Mouse (Mus musculus): Measurements from ENCODE around the gene Sec22b. TPM values are rescaled to one million over a fixed set of nuclear protein-coding genes. Genes with fewer than 3 reads are reported as not detected.

Sec22b gene
- polyA plus RNA-seq, 1 experiment from 2014 or later: 146 TPM

DNA sequence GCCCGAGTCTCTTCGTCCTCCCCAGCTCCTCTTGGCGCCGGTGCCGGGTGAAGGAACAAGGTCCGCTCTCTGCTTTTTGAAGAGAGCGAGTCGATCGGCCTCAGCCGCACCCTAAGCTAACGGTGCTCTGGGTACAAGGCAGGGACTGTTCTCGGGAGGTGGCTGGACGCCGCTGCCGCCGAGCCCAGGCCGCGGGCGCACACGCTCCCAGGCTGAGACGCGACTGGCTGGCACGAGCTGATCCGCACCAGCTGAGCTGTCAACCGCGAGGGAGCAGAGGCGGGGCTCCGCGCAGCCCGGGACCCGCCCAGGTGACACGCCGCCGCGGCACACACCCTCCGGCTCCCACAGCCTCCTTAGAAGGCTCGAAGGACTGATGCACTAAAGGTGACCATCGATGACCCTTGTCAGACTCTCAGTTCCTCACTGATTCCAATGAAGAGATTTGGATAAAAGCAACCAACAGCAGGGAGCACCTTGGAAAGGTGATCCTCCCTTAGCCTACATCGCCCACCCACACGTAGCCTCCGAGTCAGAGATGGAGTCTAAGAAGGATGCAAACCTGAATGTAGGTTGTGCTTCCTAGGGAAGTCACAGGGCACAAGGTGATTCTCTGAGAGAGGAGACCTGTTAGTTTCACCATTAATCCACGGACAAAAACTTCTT lies 32.8 kb upstream of the Sec22b start:
- peaks cover 10% of the 10 kb centered on the region for H3K4me1 ChIP-seq (ENCODE audit: control insufficient read depth, insufficient read depth, low read length)
- no peaks in the 10 kb centered on the region for H3K9me3 ChIP-seq (replicated peaks; ENCODE audit: control insufficient read depth, low read length)
- H3K27ac ChIP-seq (ENCODE audit: low read depth, low read length): peak overlapping the region; percentile 88
- H3K9ac ChIP-seq (ENCODE audit: low read depth, low read length): peak overlapping the region; percentile 82
- WGBS (ENCODE audit: insufficient replicate concordance): 2% methylated on average over 42 of the region's 42 CpGs
- H3K27me3 ChIP-seq (ENCODE audit: control insufficient read depth, insufficient read depth, low read length): no peaks in the 10 kb centered on the region
- peak overlapping the region; percentile 78 for H3K4me3 ChIP-seq (ENCODE audit: low read depth, low read length)
- no peaks in the 10 kb centered on the region for H3K36me3 ChIP-seq (ENCODE audit: control insufficient read depth, insufficient read depth, low read length)
- H3K4me2 ChIP-seq: peak overlapping the region; percentile 85
- ATAC-seq (replicated peaks; ENCODE audit: insufficient number of reproducible peaks, low FRiP score, low TSS enrichment): peak; percentile 85

DNA sequence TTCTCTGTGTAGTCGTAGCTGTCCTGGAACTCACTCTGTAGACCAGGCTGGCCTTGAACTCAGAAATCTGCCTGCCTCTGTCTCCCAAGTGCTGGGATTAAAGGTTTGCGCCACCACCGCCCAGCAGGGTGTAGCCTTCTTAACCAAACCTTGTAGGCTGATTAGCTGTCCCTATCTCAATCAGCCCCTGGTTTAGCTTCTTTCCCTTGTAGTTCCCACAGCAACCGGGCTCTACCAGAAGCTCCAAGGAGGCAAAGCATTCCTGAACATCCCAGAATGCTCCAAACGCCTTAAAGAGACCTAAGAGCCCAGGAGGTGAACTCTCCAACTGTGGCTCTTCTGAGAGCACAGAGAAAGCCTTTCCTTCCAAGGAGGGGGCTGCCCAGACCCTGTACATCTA lies 32.3 kb upstream of the Sec22b start:
- H3K9me3 ChIP-seq (replicated peaks; ENCODE audit: control insufficient read depth, low read length): no peaks in the 10 kb centered on the region

DNA sequence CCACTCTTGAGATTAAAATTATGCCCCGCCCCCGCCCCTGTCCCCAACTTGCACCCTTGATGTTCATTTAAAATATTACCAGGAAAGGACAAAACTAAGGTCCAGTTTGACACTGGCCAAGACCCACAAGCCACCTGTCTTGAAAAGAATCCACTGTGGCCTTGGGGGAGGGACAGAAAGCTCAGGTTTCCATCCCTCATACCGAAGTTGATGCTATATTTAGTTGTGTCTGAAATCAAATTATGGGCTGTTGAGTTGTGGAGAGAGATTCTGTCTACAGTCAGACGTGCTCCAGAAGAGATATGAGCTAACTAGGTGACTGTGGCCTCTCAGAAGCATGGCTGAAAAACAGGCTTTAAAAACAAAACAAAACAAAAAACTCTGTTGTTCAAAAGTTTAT lies 31.3 kb upstream of the Sec22b start:
- Histone ChIP-seq H3K36me3 (ENCODE audit: control insufficient read depth, insufficient read depth, low read length) (no peaks in the 10 kb centered on the region), H3K4me3 (ENCODE audit: low read depth, low read length) (no peak overlapping the region), H3K4me1 (ENCODE audit: control insufficient read depth, insufficient read depth, low read length) (peaks cover 10% of the 10 kb centered on the region), H3K9ac (ENCODE audit: low read depth, low read length) (no peak overlapping the region), H3K27me3 (ENCODE audit: control insufficient read depth, insufficient read depth, low read length) (no peaks in the 10 kb centered on the region), H3K27ac (ENCODE audit: low read depth, low read length) (peak overlapping the region; percentile 88), H3K4me2 (peak overlapping the region; percentile 40), H3K9me3 (replicated peaks; ENCODE audit: control insufficient read depth, low read length) (no peaks in the 10 kb centered on the region)
- WGBS (ENCODE audit: insufficient replicate concordance): 37% methylated on average over 4 of the region's 4 CpGs
- 0 out of 2 replicates have a peak, but pooled peaks have one; percentile 32 for ATAC-seq (replicated peaks; ENCODE audit: insufficient number of reproducible peaks, low FRiP score, low TSS enrichment)

More for the DNA sequence above, 32.3 kb upstream of the Sec22b start:
- peak overlapping the region; percentile 88 for H3K27ac ChIP-seq (ENCODE audit: low read depth, low read length)
- no peak for ATAC-seq (replicated peaks; ENCODE audit: insufficient number of reproducible peaks, low FRiP score, low TSS enrichment)
- no peaks in the 10 kb centered on the region for H3K27me3 ChIP-seq (ENCODE audit: control insufficient read depth, insufficient read depth, low read length)
- peaks cover 10% of the 10 kb centered on the region for H3K4me1 ChIP-seq (ENCODE audit: control insufficient read depth, insufficient read depth, low read length)
- H3K36me3 ChIP-seq (ENCODE audit: control insufficient read depth, insufficient read depth, low read length): no peaks in the 10 kb centered on the region
- 32% methylated on average over 5 of the region's 5 CpGs for WGBS (ENCODE audit: insufficient replicate concordance)
- no peak overlapping the region for H3K4me2 ChIP-seq
- no peak overlapping the region; the same call in 1 of the 2 replicates for H3K9ac ChIP-seq (ENCODE audit: low read depth, low read length)
- no peak overlapping the region for H3K4me3 ChIP-seq (ENCODE audit: low read depth, low read length)

DNA sequence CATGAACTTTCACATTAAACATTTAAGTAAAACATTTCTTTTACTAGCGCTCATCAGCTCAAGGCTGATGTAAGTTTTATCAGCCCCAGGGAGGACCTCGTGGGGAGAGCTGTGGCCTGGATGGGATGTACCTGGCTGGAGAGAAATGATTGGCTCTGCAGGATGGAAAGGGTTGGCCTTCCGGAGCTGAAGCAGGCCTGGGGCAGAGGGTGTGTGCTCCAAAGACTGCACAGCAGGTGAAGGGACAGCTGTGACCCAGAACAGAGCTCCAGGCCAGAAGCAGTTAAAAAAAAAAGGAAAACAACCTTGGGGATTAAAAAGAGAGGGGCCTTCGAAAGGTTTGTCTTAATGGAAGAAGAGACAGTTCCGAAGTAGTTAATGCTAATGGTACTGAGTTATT lies 26.2 kb upstream of the Sec22b start:
- Histone ChIP-seq H3K27me3 (ENCODE audit: control insufficient read depth, insufficient read depth, low read length) (no peaks in the 10 kb centered on the region), H3K4me1 (ENCODE audit: control insufficient read depth, insufficient read depth, low read length) (peaks cover 2% of the 10 kb centered on the region; the same call in 1 of the 2 replicates), H3K9ac (ENCODE audit: low read depth, low read length) (no peak overlapping the region), H3K4me2 (peak overlapping the region; percentile 12; the same call in 1 of the 2 replicates), H3K36me3 (ENCODE audit: control insufficient read depth, insufficient read depth, low read length) (no peaks in the 10 kb centered on the region), H3K27ac (ENCODE audit: low read depth, low read length) (no peak overlapping the region), H3K9me3 (replicated peaks; ENCODE audit: control insufficient read depth, low read length) (no peaks in the 10 kb centered on the region), H3K4me3 (ENCODE audit: low read depth, low read length) (no peak overlapping the region)
- 25% methylated on average over 5 of the region's 5 CpGs for WGBS (ENCODE audit: insufficient replicate concordance)
- no peak for ATAC-seq (replicated peaks; ENCODE audit: insufficient number of reproducible peaks, low FRiP score, low TSS enrichment)

DNA sequence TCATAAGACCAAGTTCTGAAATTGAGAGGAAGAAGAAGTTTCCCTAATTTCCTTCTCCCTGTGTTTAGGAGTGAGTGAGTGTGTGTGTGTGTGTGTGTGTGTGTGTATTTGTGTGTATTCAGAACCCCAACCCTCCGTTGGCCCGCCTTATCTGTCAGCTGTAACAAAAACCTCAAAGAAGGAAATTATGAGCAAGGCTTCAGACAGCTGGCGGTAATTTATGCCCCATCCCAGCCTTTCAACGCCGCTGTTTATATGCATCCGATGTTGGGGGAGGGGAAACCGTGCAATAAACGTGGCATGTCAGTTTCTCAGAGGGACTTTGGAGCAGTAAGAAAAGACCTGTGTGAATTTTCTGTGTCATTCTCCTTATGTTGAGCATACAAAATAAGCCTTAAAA lies 24.7 kb upstream of the Sec22b start:
- no peak for ATAC-seq (replicated peaks; ENCODE audit: insufficient number of reproducible peaks, low FRiP score, low TSS enrichment)
- no peaks in the 10 kb centered on the region for H3K27me3 ChIP-seq (ENCODE audit: control insufficient read depth, insufficient read depth, low read length)
- H3K9ac ChIP-seq (ENCODE audit: low read depth, low read length): no peak overlapping the region
- H3K4me3 ChIP-seq (ENCODE audit: low read depth, low read length): no peak overlapping the region
- WGBS (ENCODE audit: insufficient replicate concordance): 55% methylated on average over 8 of the region's 8 CpGs
- H3K4me1 ChIP-seq (ENCODE audit: control insufficient read depth, insufficient read depth, low read length): no peaks in the 10 kb centered on the region
- H3K36me3 ChIP-seq (ENCODE audit: control insufficient read depth, insufficient read depth, low read length): no peaks in the 10 kb centered on the region
- no peak overlapping the region for H3K4me2 ChIP-seq
- no peaks in the 10 kb centered on the region for H3K9me3 ChIP-seq (replicated peaks; ENCODE audit: control insufficient read depth, low read length)
- no peak overlapping the region for H3K27ac ChIP-seq (ENCODE audit: low read depth, low read length)

DNA sequence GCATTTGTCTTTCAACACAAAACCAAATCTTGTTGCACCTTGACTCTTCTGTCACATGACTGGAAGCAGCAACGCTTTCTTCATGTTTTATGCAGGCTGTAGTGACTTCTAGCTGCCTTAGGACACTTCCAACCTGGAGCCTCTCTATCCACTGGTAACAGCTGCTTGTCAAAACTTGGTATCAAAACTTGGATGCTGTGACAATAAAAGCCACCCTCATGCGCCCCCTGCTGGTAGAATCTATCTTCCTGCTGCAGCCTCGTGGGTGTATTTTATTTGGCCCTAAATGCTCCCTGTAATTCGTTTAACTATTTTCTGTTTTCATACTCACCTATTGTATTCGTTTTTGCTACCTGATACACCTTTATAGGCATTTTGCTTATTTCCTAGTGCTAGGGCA lies 21.8 kb upstream of the Sec22b start:
- ATAC-seq (replicated peaks; ENCODE audit: insufficient number of reproducible peaks, low FRiP score, low TSS enrichment): no peak
- H3K27me3 ChIP-seq (ENCODE audit: control insufficient read depth, insufficient read depth, low read length): no peaks in the 10 kb centered on the region
- no peak overlapping the region for H3K27ac ChIP-seq (ENCODE audit: low read depth, low read length)
- no peak overlapping the region for H3K4me2 ChIP-seq
- no peak overlapping the region for H3K4me3 ChIP-seq (ENCODE audit: low read depth, low read length)
- WGBS (ENCODE audit: insufficient replicate concordance): 15% methylated on average over 5 of the region's 5 CpGs
- no peaks in the 10 kb centered on the region for H3K4me1 ChIP-seq (ENCODE audit: control insufficient read depth, insufficient read depth, low read length)
- H3K9ac ChIP-seq (ENCODE audit: low read depth, low read length): no peak overlapping the region
- no peaks in the 10 kb centered on the region for H3K36me3 ChIP-seq (ENCODE audit: control insufficient read depth, insufficient read depth, low read length)
- H3K9me3 ChIP-seq (replicated peaks; ENCODE audit: control insufficient read depth, low read length): no peaks in the 10 kb centered on the region

DNA sequence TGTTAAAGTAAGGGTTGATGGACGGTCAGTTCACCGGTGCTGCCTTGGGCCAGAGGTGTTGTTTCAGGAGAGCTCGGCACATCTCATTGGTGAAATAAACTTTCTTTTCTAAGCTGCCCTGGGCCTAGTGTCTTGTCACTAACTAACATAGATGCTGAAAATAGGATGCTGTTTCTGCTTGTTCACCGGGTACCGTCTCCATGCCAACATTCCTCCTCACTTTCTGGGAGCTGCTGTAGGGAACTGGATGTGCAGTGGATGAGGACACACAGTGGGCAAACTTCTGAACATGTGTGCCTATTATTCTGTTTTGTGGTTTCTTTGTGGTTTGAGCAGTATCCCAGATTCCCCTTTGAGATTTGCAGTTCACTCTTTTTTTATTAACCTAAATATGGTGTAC lies 19.4 kb upstream of the Sec22b start:
- H3K36me3 ChIP-seq (ENCODE audit: control insufficient read depth, insufficient read depth, low read length): no peaks in the 10 kb centered on the region
- no peak overlapping the region for H3K9ac ChIP-seq (ENCODE audit: low read depth, low read length)
- H3K27ac ChIP-seq (ENCODE audit: low read depth, low read length): no peak overlapping the region
- no peak for ATAC-seq (replicated peaks; ENCODE audit: insufficient number of reproducible peaks, low FRiP score, low TSS enrichment)
- H3K4me3 ChIP-seq (ENCODE audit: low read depth, low read length): no peak overlapping the region
- no peaks in the 10 kb centered on the region for H3K9me3 ChIP-seq (replicated peaks; ENCODE audit: control insufficient read depth, low read length)
- H3K4me1 ChIP-seq (ENCODE audit: control insufficient read depth, insufficient read depth, low read length): no peaks in the 10 kb centered on the region
- H3K27me3 ChIP-seq (ENCODE audit: control insufficient read depth, insufficient read depth, low read length): no peaks in the 10 kb centered on the region
- 88% methylated on average over 5 of the region's 5 CpGs for WGBS (ENCODE audit: insufficient replicate concordance)
- no peak overlapping the region for H3K4me2 ChIP-seq

DNA sequence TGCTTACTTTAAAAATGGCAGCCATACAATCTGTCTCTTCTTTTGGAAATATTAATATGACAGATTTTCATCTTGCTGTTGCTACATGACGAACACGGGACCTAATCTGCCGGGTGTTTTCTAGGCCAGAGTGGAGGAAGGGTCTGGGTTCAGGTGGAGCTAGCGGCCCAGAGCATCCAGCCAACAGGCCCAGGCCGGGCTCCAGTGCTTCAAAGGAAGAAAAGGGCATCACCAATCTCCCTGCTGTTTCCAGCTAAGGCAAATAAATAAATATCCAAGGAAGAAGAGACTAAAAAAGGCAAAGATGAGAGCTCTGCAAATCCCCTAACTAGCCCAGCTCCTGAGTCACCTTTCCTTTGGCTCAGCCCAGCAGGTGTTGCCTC lies 13.2 kb upstream of the Sec22b start:
- no peak for ATAC-seq (replicated peaks; ENCODE audit: insufficient number of reproducible peaks, low FRiP score, low TSS enrichment)
- Histone ChIP-seq H3K36me3 (ENCODE audit: control insufficient read depth, insufficient read depth, low read length) (no peaks in the 10 kb centered on the region), H3K27me3 (ENCODE audit: control insufficient read depth, insufficient read depth, low read length) (peaks cover 27% of the 10 kb centered on the region), H3K27ac (ENCODE audit: low read depth, low read length) (no peak overlapping the region), H3K9me3 (replicated peaks; ENCODE audit: control insufficient read depth, low read length) (no peaks in the 10 kb centered on the region), H3K4me2 (peak overlapping the region; percentile 95), H3K4me1 (ENCODE audit: control insufficient read depth, insufficient read depth, low read length) (0 out of 2 replicates have a peak, but pooled peaks cover 2% of the 10 kb centered on the region), H3K4me3 (ENCODE audit: low read depth, low read length) (peak overlapping the region; percentile 54), H3K9ac (ENCODE audit: low read depth, low read length) (no peak overlapping the region)
- 49% methylated on average over 5 of the region's 5 CpGs for WGBS (ENCODE audit: insufficient replicate concordance)

Measured in heart, embryonic 11.5 days (tissue).